In the genomic region with DNA sequence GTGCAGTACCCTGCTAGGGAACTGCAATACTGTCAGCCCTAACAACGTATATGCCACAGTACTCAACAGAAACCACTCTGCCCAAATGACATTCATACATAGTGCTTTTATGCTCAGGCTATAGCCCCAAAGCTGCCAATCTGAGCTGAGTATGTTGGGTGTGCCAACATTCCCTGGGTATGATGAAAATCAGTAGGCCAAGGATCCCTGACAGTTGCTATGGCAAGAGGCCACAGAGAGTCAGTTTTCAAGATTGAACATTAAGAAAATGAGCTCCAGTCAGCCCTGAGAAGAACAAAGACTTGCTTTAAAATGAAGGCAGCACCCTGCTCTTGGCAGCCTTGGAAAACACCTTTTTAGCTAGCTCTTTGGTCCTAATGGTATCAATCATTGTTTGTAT, we compare ENCODE assay signal across 26 mouse cellular contexts. TPM values are rescaled to one million over a fixed set of nuclear protein-coding genes. Genes with fewer than 3 reads are reported as not detected.
DNase-seq lines count a peak whose midpoint lies in the region; ATAC-seq lines count a peak whose summit lies in the region.
"Had no signal": no experiment of that assay in that cellular context is flagged by ENCODE, and none has a peak within 500 bp of the region (broad histone marks: within the 10 kb centered on the region; RNA-seq: fewer than 3 reads in every experiment).

No protein-coding gene starts in this region.

- no peaks in the 10 kb centered on the region for H3K36me3 ChIP-seq in midbrain, embryonic 15.5 days (replicated peaks)
- H3K36me3 ChIP-seq in midbrain, embryonic 14.5 days (ENCODE audit: control insufficient read depth, insufficient read depth, low read length), result no peaks in the 10 kb centered on the region
- H3K36me3 ChIP-seq: G1E; hindbrain, embryonic 10.5 days; limb, embryonic 15.5 days; lung, embryonic 15.5 days had no signal

- H3K4me3 ChIP-seq in midbrain, embryonic 15.5 days, result no peak overlapping the region
- no peak overlapping the region for H3K4me3 ChIP-seq in midbrain, embryonic 14.5 days (replicated peaks; ENCODE audit: low read depth, low read length)
- H3K4me3 ChIP-seq: hindbrain, embryonic 10.5 days; limb, embryonic 15.5 days; lung, embryonic 15.5 days; megakaryocyte, embryonic 14.5 days had no signal

- WGBS in midbrain, embryonic 15.5 days, result 68% methylated on average over 1 of the region's 1 CpGs
- WGBS in midbrain, embryonic 14.5 days, result 83% methylated on average over 1 of the region's 1 CpGs

- intact Hi-C loops in gastrocnemius, postnatal 14 days (cut with DNase I; ENCODE audit: low total_unique reads), result no loop called here

- H3K27ac ChIP-seq in midbrain, embryonic 15.5 days, result no peak overlapping the region
- no peak overlapping the region for H3K27ac ChIP-seq in midbrain, embryonic 14.5 days (replicated peaks; ENCODE audit: low read depth, low read length)
- H3K27ac ChIP-seq: hindbrain, embryonic 10.5 days; limb, embryonic 15.5 days; liver, embryonic 14.5 days; lung, embryonic 15.5 days had no signal

- peak; percentile 24 for DNase-seq in cerebellum, adult 9-10 months
- no peak for DNase-seq in cerebellum, adult 8-10 months
- DNase-seq in gastrocnemius, adult 18-20 months (ENCODE audit: low spot score), result peak; percentile 51
- DNase-seq in gastrocnemius, postnatal 14 days, result no peak
- no peak for DNase-seq in midbrain, embryonic 14.5 days
- peak; percentile 15 to 30 for DNase-seq in adrenal gland, postnatal 36 days
- no peak for DNase-seq in layer of hippocampus, postnatal 36 days
- DNase-seq: cerebellum, adult 9-11 months; kidney, adult 18-20 months; kidney, postnatal 4 days; lung, postnatal 36 days had no signal

- H3K4me2 ChIP-seq in midbrain, embryonic 15.5 days, result no peak overlapping the region
- no peak overlapping the region for H3K4me2 ChIP-seq in midbrain, embryonic 14.5 days (ENCODE audit: low read length)
- H3K4me2 ChIP-seq: heart, embryonic 11.5 days; limb, embryonic 15.5 days; lung, embryonic 15.5 days had no signal

- H3K4me1 ChIP-seq in midbrain, embryonic 15.5 days, result no peaks in the 10 kb centered on the region
- no peaks in the 10 kb centered on the region for H3K4me1 ChIP-seq in midbrain, embryonic 14.5 days (ENCODE audit: control insufficient read depth, insufficient read depth, low read length)

- 0 out of 2 replicates have a peak, but pooled peaks have one; percentile 25 for ATAC-seq in midbrain, embryonic 15.5 days (replicated peaks)
- ATAC-seq in midbrain, embryonic 14.5 days (ENCODE audit: low FRiP score, low TSS enrichment), result no peak
- ATAC-seq: inflammation-experienced regulatory T-cells, adult 6 months; Patski had no signal

- no peaks in the 10 kb centered on the region for H3K27me3 ChIP-seq in midbrain, embryonic 15.5 days (replicated peaks)
- no peaks in the 10 kb centered on the region for H3K27me3 ChIP-seq in midbrain, embryonic 14.5 days (ENCODE audit: control insufficient read depth, insufficient read depth, low read length)
- H3K27me3 ChIP-seq: CH12.LX; lung, embryonic 15.5 days; megakaryocyte, embryonic 14.5 days had no signal

- no peaks in the 10 kb centered on the region for H3K9me3 ChIP-seq in midbrain, embryonic 15.5 days
- H3K9me3 ChIP-seq in midbrain, embryonic 14.5 days (ENCODE audit: control insufficient read depth, low read length), result no peaks in the 10 kb centered on the region
- H3K9me3 ChIP-seq: hindbrain, embryonic 10.5 days; limb, embryonic 15.5 days; lung, embryonic 15.5 days had no signal

- H3K9ac ChIP-seq in midbrain, embryonic 15.5 days, result no peak overlapping the region
- H3K9ac ChIP-seq in midbrain, embryonic 14.5 days (replicated peaks; ENCODE audit: low read length), result no peak overlapping the region
- H3K9ac ChIP-seq: limb, embryonic 15.5 days; liver, embryonic 14.5 days; lung, embryonic 15.5 days had no signal

RNA-seq across cellular contexts. Expression of a gene that starts 14.3 kb away (rescaled TPM):
- 10 to 100 TPM; 67.0 to 72.6 TPM for total RNA-seq in gastrocnemius, adult 18-20 months (2021)
- total RNA-seq in gastrocnemius, postnatal 14 days (2021), result 10 to 100 TPM; 35.8 to 43.5 TPM
- 4.7 and 4.8 TPM in 2 replicates for polyA plus RNA-seq in midbrain, embryonic 15.5 days (2015; fragmentation: Nextera tagmentation; extraction: Ambion mirVana)
- 2.5 and 2.8 TPM in 2 replicates for polyA plus RNA-seq in midbrain, embryonic 14.5 days (2014; fragmentation: Nextera tagmentation; extraction: Ambion mirVana)
- total RNA-seq in adrenal gland, postnatal 36 days (2021), result 1 to 10 TPM in 1 of 2 experiments, under 1 TPM in 1; 0.50 to 6.0 TPM
- 10 to 100 TPM; 10.0 to 11.3 TPM for total RNA-seq in layer of hippocampus, postnatal 36 days (2021)
- total RNA-seq: CH12.LX; common myeloid progenitor, adult 5-6 weeks; granulocyte monocyte progenitor cell, adult 5-6 weeks; monocyte, adult 5-6 weeks; neutrophil, adult 5-6 weeks had no signal
- polyA plus RNA-seq: G1E; inflammation-experienced regulatory T-cells, adult 6 months; Patski had no signal

Comparison
In these comparisons a context has a peak if more than half of its experiments do, and no peak if none do; other contexts are left out.
1. DNase-seq: peak in cerebellum, adult 9-10 months (single experiment), gastrocnemius, adult 18-20 months (single experiment) and adrenal gland, postnatal 36 days (2 of 2); none in cerebellum, adult 8-10 months (single experiment), gastrocnemius, postnatal 14 days (single experiment), midbrain, embryonic 14.5 days (single experiment) and layer of hippocampus, postnatal 36 days (0 of 2).